Mouse (Mus musculus): ENCODE results near the gene Lhx2.

GRCm38 (mm10) chr2:38397882-38398281 is 58.8 kb downstream of the Lhx2 start:
- TF ChIP-seq POLR2A (IDR thresholded peaks at IDR 0.05; ENCODE audit: extremely low read depth, insufficient read depth, low read length) (no peak), CTCF (IDR thresholded peaks at IDR 0.05; ENCODE audit: extremely low read depth, insufficient read depth, low read length) (no peak)
